Mouse (Mus musculus): ENCODE data around the gene Rab11fip5.

The Rab11fip5 gene

GRCm38 (mm10) chr6:85346028-85346634 is 28.3 kb downstream of the Rab11fip5 start:
- peak; percentile 90 to 92 for DNase-seq

GRCm38 (mm10) chr6:85344929-85345328 is 29.5 kb downstream of the Rab11fip5 start:
- no peak for DNase-seq

GRCm38 (mm10) chr6:85343027-85343426 is 31.4 kb downstream of the Rab11fip5 start:
- DNase-seq = no peak

GRCm38 (mm10) chr6:85341814-85342501 is 32.5 kb downstream of the Rab11fip5 start:
- no peak for DNase-seq

- no peak for DNase-seq
Measured at GRCm38 (mm10) chr6:85340184-85340583, 34.2 kb downstream of the Rab11fip5 start.

GRCm38 (mm10) chr6:85339273-85339901 is 35.0 kb downstream of the Rab11fip5 start:
- peak; percentile 69 to 75 for DNase-seq

- DNase-seq = no peak
Measured at GRCm38 (mm10) chr6:85336944-85337343, 37.5 kb downstream of the Rab11fip5 start.

- no peak for DNase-seq
Measured at GRCm38 (mm10) chr6:85335352-85335751, 39.1 kb downstream of the Rab11fip5 start.

- DNase-seq = no peak
Measured at GRCm38 (mm10) chr6:85334851-85335250, 39.6 kb downstream of the Rab11fip5 start.

GRCm38 (mm10) chr6:85334251-85334650 is 40.2 kb downstream of the Rab11fip5 start:
- no peak for DNase-seq

- no peak for DNase-seq
Measured at GRCm38 (mm10) chr6:85333732-85334131, 40.7 kb downstream of the Rab11fip5 start.

- peak; percentile 99 for DNase-seq
Measured at GRCm38 (mm10) chr6:85333000-85333669, 41.3 kb downstream of the Rab11fip5 start, which contains the start of gene Sfxn5. TSS of gene Sfxn5 (minus strand) at chr6:85333422.

GRCm38 (mm10) chr6:85332351-85332999 is 42.0 kb downstream of the Rab11fip5 start:
- no peak for DNase-seq

GRCm38 (mm10) chr6:85331736-85332135 is 42.7 kb downstream of the Rab11fip5 start:
- no peak for DNase-seq

GRCm38 (mm10) chr6:85331221-85331735 is 43.2 kb downstream of the Rab11fip5 start:
- DNase-seq = no peak

- DNase-seq = no peak
Measured at GRCm38 (mm10) chr6:85329666-85330185, 44.7 kb downstream of the Rab11fip5 start.

- no peak for DNase-seq
Measured at GRCm38 (mm10) chr6:85326564-85326963, 47.9 kb downstream of the Rab11fip5 start.

GRCm38 (mm10) chr6:85325109-85325508 is 49.3 kb downstream of the Rab11fip5 start:
- DNase-seq = no peak

- no peak for DNase-seq
Measured at GRCm38 (mm10) chr6:85320445-85320866, 54.0 kb downstream of the Rab11fip5 start.

- DNase-seq = no peak
Measured at GRCm38 (mm10) chr6:85316211-85316610, 58.2 kb downstream of the Rab11fip5 start.

- no peak for DNase-seq
Measured at GRCm38 (mm10) chr6:85314064-85314798, 60.2 kb downstream of the Rab11fip5 start.

GRCm38 (mm10) chr6:85307894-85308293 is 66.5 kb downstream of the Rab11fip5 start:
- no peak for DNase-seq

All from kidney, postnatal 4 days (tissue).